In genomic region chr11:32961600-32961999, GRCm38 (mm10) we compare ENCODE assay signal across 10 mouse cellular contexts.
DNase-seq lines count a peak whose midpoint lies in the region; ATAC-seq lines count a peak whose summit lies in the region.
"Had no signal": no experiment of that assay in that cellular context is flagged by ENCODE, and none has a peak within 500 bp of the region (broad histone marks: within the 10 kb centered on the region; RNA-seq: fewer than 3 reads in every experiment).

No protein-coding gene starts in this region.

- no peaks in the 10 kb centered on the region for H3K9me3 ChIP-seq in hindbrain, embryonic 11.5 days (ENCODE audit: control insufficient read depth, low read length)
- H3K9me3 ChIP-seq in hindbrain, embryonic 14.5 days (ENCODE audit: control insufficient read depth, low read length), result no peaks in the 10 kb centered on the region
- H3K9me3 ChIP-seq in midbrain, embryonic 14.5 days (ENCODE audit: control insufficient read depth, low read length), result no peaks in the 10 kb centered on the region
- no peaks in the 10 kb centered on the region for H3K9me3 ChIP-seq in midbrain, embryonic 11.5 days (ENCODE audit: control insufficient read depth, low read length)
- H3K9me3 ChIP-seq: embryonic facial prominence, embryonic 12.5 days; midbrain, embryonic 15.5 days had no signal

- no peak for ATAC-seq in hindbrain, embryonic 11.5 days (ENCODE audit: low FRiP score)
- no peak for ATAC-seq in hindbrain, embryonic 14.5 days (ENCODE audit: low FRiP score)
- ATAC-seq in midbrain, embryonic 14.5 days (ENCODE audit: low FRiP score, low TSS enrichment), result no peak
- no peak for ATAC-seq in midbrain, embryonic 11.5 days (ENCODE audit: low FRiP score)
- ATAC-seq: midbrain, embryonic 15.5 days had no signal

- no peak overlapping the region for H3K27ac ChIP-seq in hindbrain, embryonic 11.5 days (ENCODE audit: low read depth, low read length)
- H3K27ac ChIP-seq in hindbrain, embryonic 14.5 days, result no peak overlapping the region
- no peak overlapping the region for H3K27ac ChIP-seq in midbrain, embryonic 14.5 days (replicated peaks; ENCODE audit: low read depth, low read length)
- H3K27ac ChIP-seq in midbrain, embryonic 11.5 days (ENCODE audit: low read depth, low read length), result no peak overlapping the region
- H3K27ac ChIP-seq: embryonic facial prominence, embryonic 12.5 days; midbrain, embryonic 15.5 days had no signal

- WGBS in hindbrain, embryonic 11.5 days, result 68% methylated on average over 3 of the region's 3 CpGs
- 72% methylated on average over 3 of the region's 3 CpGs for WGBS in hindbrain, embryonic 14.5 days
- 68% methylated on average over 3 of the region's 3 CpGs for WGBS in midbrain, embryonic 14.5 days
- WGBS in midbrain, embryonic 11.5 days, result 75% methylated on average over 3 of the region's 3 CpGs

- peak; percentile 27 for DNase-seq in hindbrain, embryonic 11.5 days (ENCODE audit: low spot score)
- DNase-seq in hindbrain, embryonic 14.5 days (ENCODE audit: low spot score), result no peak
- DNase-seq in midbrain, embryonic 14.5 days, result peak; percentile 15
- DNase-seq in midbrain, embryonic 11.5 days (ENCODE audit: low spot score, missing footprints), result no peak
- DNase-seq in ZHBTc4 (ENCODE audit: low read depth, low spot score), result peak; percentile 81
- DNase-seq in splenic B cell, adult 2 months (ENCODE audit: low read depth, low spot score), result peak; percentile 5
- DNase-seq in urinary bladder, postnatal 4 days (ENCODE audit: low spot score in 2 of 2), result no peak
- no peak for DNase-seq in gastrocnemius, postnatal 25 days

- H3K27me3 ChIP-seq in hindbrain, embryonic 11.5 days (ENCODE audit: control insufficient read depth, insufficient read depth, low read length), result no peaks in the 10 kb centered on the region
- H3K27me3 ChIP-seq in hindbrain, embryonic 14.5 days (ENCODE audit: control insufficient read depth, insufficient read depth, low read length), result no peaks in the 10 kb centered on the region
- no peaks in the 10 kb centered on the region for H3K27me3 ChIP-seq in midbrain, embryonic 14.5 days (ENCODE audit: control insufficient read depth, insufficient read depth, low read length)
- H3K27me3 ChIP-seq in midbrain, embryonic 11.5 days (ENCODE audit: control insufficient read depth, insufficient read depth, low read length), result no peaks in the 10 kb centered on the region
- H3K27me3 ChIP-seq in splenic B cell, adult 2 months (ENCODE audit: control insufficient read depth, insufficient read depth, low read length, poor library complexity, severe bottlenecking), result no peaks in the 10 kb centered on the region
- H3K27me3 ChIP-seq: midbrain, embryonic 15.5 days had no signal

- no peak overlapping the region for H3K9ac ChIP-seq in hindbrain, embryonic 11.5 days (ENCODE audit: low read depth, low read length)
- no peak overlapping the region for H3K9ac ChIP-seq in hindbrain, embryonic 14.5 days
- no peak overlapping the region for H3K9ac ChIP-seq in midbrain, embryonic 14.5 days (replicated peaks; ENCODE audit: low read length)
- H3K9ac ChIP-seq in midbrain, embryonic 11.5 days (ENCODE audit: low read length), result no peak overlapping the region
- H3K9ac ChIP-seq: embryonic facial prominence, embryonic 12.5 days; midbrain, embryonic 15.5 days had no signal

- no peak overlapping the region for H3K4me3 ChIP-seq in hindbrain, embryonic 11.5 days (ENCODE audit: low read depth, low read length)
- H3K4me3 ChIP-seq in hindbrain, embryonic 14.5 days (replicated peaks; ENCODE audit: low read length), result no peak overlapping the region
- H3K4me3 ChIP-seq in midbrain, embryonic 14.5 days (replicated peaks; ENCODE audit: low read depth, low read length), result no peak overlapping the region
- H3K4me3 ChIP-seq in midbrain, embryonic 11.5 days (ENCODE audit: low read depth, low read length), result no peak overlapping the region
- H3K4me3 ChIP-seq: embryonic facial prominence, embryonic 12.5 days; midbrain, embryonic 15.5 days had no signal

- H3K4me1 ChIP-seq in hindbrain, embryonic 11.5 days (replicated peaks; ENCODE audit: control insufficient read depth, insufficient read depth, low read length), result no peaks in the 10 kb centered on the region
- no peaks in the 10 kb centered on the region for H3K4me1 ChIP-seq in hindbrain, embryonic 14.5 days (replicated peaks; ENCODE audit: control insufficient read depth, insufficient read depth, low read length)
- no peaks in the 10 kb centered on the region for H3K4me1 ChIP-seq in midbrain, embryonic 14.5 days (ENCODE audit: control insufficient read depth, insufficient read depth, low read length)
- peaks cover 8% of the 10 kb centered on the region for H3K4me1 ChIP-seq in midbrain, embryonic 11.5 days (ENCODE audit: control insufficient read depth, insufficient read depth, low read length)
- H3K4me1 ChIP-seq: midbrain, embryonic 15.5 days had no signal

- H3K36me3 ChIP-seq in hindbrain, embryonic 11.5 days (ENCODE audit: control insufficient read depth, insufficient read depth, low read length), result no peaks in the 10 kb centered on the region
- H3K36me3 ChIP-seq in hindbrain, embryonic 14.5 days (replicated peaks; ENCODE audit: control insufficient read depth, insufficient read depth), result no peaks in the 10 kb centered on the region
- no peaks in the 10 kb centered on the region for H3K36me3 ChIP-seq in midbrain, embryonic 14.5 days (ENCODE audit: control insufficient read depth, insufficient read depth, low read length)
- H3K36me3 ChIP-seq in midbrain, embryonic 11.5 days (ENCODE audit: control insufficient read depth, insufficient read depth, low read length), result no peaks in the 10 kb centered on the region
- no peaks in the 10 kb centered on the region for H3K36me3 ChIP-seq in splenic B cell, adult 2 months (ENCODE audit: control insufficient read depth, insufficient read depth, low read length, poor library complexity, severe bottlenecking)
- H3K36me3 ChIP-seq: embryonic facial prominence, embryonic 12.5 days; midbrain, embryonic 15.5 days had no signal

- H3K4me2 ChIP-seq in hindbrain, embryonic 11.5 days (replicated peaks; ENCODE audit: low read depth, low read length), result no peak overlapping the region
- H3K4me2 ChIP-seq in hindbrain, embryonic 14.5 days (replicated peaks), result no peak overlapping the region
- H3K4me2 ChIP-seq in midbrain, embryonic 14.5 days (ENCODE audit: low read length), result no peak overlapping the region
- H3K4me2 ChIP-seq in midbrain, embryonic 11.5 days, result no peak overlapping the region
- H3K4me2 ChIP-seq: embryonic facial prominence, embryonic 12.5 days; midbrain, embryonic 15.5 days had no signal

Comparison
In these comparisons a context has a peak if more than half of its experiments do, and no peak if none do; other contexts are left out.
1. DNase-seq: peak in hindbrain, embryonic 11.5 days (single experiment), midbrain, embryonic 14.5 days (single experiment), ZHBTc4 (single experiment) and splenic B cell, adult 2 months (single experiment); none in hindbrain, embryonic 14.5 days (single experiment), midbrain, embryonic 11.5 days (single experiment), urinary bladder, postnatal 4 days (0 of 2) and gastrocnemius, postnatal 25 days (single experiment).